Mouse (Mus musculus) ovary, postnatal 14 days (tissue): ENCODE data around the gene Dtwd1.
A peak's percentile ranks its signal among the peaks of the same experiment; 100 is the strongest.
"Not testable (repeated sequence)": the region's sequence is repeated elsewhere in the genome, so short reads cannot be mapped to it uniquely, and the experiment has no call there.

Experiments used
- DNase-seq: peaks from one replicate; pipeline ENCODE4 v3.0.0; 2022; ENCODE audit warnings: low spot score

Gene Dtwd1

GRCm38 (mm10) chr2:126151855-126152571 lies at the start of gene Dtwd1, which contains the start of gene Fam227b:
Gene Dtwd1 (plus strand): TSS chr2:126152141.
Gene Fam227b (minus strand): TSS chr2:126152004.
- DNase-seq = peak; percentile 99

- DNase-seq = no peak
These were observed 4.2 kb upstream of the Dtwd1 start for GRCm38 (mm10) chr2:126147723-126148122.

GRCm38 (mm10) chr2:126165277-126166018 lies 13.5 kb downstream of the Dtwd1 start:
- DNase-seq = no peak

DNA sequence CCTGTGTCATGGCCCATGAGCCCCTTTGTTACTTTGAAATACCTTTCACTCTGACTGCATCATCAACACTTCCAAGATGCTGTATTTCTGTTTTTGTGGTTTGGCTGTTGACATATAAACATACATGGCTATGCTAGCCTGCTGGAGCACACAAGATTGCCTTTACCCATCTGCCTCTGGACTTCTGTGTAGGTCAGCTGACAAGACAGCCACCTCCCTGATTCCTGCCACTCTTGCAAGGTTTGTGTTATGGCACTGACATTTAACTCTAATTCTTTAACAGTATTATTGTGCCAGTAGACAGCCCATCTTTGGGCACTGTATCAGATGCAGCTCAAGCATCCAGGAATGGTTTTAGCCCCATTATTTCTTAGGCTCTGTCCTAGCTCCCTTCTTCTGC lies 14.4 kb downstream of the Dtwd1 start:
- DNase-seq = no peak

DNA sequence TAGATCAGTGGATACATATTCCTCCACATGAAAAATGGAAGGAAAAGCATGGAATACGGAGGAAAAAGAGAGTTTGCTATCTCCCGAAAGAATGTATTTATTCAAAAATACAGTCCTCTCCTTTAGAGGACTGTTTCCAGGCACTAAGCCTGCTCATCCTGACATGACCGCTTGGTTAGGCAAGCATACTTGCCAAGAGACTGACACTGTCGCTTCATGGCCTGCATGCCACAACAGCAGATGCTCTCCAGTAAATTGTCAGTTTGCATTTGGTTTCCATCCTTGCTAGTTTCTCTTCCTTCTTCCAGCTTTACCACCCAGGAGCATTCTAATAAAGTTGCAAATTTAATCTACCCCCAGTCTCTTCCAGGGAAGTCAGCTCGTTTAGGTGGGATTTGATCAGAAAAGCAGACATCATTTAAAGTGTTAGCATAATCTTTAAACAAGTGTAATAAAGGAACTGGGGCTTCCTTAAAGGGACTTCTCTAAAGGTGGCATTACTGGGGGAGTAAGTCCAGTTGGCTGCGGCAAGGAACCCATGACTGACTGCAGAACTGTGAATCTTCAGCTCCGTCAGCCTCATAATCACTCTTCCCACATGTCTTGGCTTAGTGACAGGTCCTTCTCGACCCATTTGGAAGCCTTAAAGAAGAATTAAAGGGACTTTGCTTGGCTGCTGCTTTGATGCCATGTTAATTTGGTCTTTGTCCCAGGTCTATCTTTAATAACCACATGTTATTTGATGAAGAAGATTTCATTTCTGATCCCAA lies 15.1 kb downstream of the Dtwd1 start:
- DNase-seq = no peak

DNA sequence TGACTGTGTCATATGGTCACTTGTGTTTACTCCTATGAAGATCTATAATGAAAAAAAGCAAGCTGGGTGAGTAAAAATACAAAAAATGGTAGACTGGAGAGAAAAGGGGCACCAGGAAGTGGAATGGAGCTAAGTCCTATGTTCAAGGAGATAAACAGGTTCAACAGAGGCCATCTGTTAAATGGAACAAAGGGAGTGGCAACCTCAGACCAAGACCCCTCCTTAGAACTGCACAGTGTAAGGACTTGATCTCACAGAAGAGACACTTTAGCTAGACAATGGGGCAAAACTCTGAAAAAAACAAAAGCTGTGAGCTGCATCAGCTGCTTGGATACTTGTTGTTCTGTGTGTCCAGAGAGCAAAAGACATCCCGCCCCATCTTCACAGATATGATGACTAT lies 19.5 kb downstream of the Dtwd1 start:
- no peak for DNase-seq

DNA sequence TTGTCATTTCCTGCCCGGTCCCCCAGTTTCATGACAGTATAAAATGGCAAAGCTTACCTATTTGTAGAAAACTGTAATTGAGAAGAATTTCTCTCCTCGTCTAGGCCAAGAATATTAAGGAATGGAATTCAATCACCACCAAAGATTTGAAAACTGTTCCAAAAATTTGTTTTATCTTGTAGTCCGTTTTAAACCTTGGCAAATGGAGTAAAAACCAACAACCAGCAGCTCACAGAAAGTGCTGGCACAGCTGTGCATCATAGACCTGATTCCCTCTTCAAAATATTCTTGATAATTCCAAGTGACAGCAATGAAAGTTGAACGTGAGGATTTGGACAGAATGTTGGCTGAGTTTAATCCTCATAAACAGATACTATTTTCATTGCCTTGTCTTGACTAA lies 39.4 kb downstream of the Dtwd1 start:
- no peak for DNase-seq

DNA sequence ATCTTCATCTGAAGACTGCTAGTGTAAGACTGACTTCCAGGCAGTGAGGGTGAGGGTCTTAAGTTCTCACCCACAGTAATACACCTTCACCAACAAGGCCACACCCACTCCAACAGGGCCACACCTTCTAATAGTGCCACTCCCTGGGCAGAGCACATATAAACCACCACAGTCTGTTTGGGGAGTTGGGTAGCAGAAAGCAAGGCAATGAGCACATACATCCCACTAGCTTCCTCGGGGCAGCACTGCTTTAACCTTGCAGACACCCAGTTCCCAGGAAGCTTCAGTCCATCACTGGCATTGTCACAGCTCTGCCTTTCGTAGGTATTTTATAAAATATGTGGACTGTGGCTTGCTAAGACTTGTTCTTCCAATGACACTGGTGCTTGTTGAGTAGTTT lies 40.2 kb downstream of the Dtwd1 start:
- no peak for DNase-seq

DNA sequence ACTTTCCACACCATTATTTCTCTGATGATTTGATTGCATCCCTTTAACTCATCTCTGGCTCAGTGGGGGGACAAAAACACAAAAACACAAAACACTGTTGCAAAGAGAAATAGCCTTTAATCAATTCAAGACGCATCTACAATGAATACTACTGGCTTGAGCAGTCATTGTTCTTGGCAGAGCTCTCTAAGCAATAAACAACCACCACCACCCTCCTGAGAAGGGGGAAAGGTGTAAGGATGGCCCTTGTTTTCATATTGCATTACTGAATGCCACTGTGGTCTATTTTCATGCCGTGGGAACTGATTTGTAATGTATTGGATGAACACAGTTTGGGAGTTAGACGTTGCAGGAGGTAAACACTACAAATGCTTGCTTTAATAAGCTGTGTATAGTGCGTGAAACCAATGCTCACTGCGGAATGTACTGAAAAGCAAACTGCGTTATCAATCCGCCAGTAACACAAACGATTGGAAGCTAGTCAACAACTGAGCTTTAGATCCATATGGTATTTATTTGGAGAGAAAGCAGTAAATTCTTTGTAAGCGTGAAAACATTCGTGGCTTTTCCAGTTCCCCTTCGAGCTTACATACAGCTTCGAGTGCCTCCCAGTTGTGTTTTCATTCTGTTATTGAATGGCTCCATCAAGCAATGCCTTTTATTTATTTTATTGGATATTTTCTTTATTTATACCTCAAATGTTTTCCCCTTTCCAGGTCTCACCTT lies 43.9 kb downstream of the Dtwd1 start:
- DNase-seq = no peak

DNA sequence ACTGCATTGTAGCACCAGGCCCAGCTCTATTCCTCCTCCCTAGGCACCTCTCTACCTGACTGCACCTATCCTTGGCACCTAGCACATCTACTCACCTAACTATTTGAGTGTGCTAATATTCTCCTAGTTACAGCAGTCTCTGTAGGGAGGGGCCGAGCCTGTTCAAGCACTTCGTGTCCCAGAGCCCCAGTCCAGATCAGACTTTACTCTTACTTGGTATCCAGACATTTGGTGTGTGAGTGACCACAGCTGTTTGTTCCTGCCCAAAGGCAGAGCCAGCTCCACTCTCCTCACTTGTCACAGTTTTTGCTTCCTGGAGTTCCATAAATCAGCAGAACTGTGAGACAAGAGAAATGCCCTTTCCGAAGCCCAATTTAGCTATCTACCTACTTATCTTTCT lies 47.0 kb downstream of the Dtwd1 start:
- DNase-seq = no peak

GRCm38 (mm10) chr2:126211011-126211680 lies 59.2 kb downstream of the Dtwd1 start:
- no peak for DNase-seq

DNA sequence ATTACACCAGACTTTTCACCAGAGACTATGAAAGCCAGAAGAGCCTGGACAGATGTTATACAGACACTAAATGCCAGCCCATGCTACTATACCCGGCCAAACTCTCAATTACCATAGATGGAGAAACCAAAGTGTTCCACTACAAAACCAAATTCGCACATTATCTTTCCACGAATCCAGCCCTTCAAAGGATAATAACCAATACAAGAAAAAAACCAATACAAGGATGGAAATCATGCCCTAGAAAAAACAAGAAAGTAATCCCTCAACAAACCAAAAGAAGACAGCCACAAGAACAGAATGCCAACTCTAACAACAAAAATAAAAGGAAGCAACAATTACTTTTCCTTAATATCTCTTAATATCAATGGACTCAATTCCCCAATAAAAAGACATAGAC lies 62.9 kb downstream of the Dtwd1 start, which contains the start of gene Gm17555:
Gm17555 (plus strand) TSS at position 301 of the 400 bp plus-strand sequence.
- not testable (repeated sequence) for DNase-seq
